Mouse (Mus musculus) brain, embryonic 14.5 days (tissue): ENCODE data around the gene Homer1. TPM values are rescaled to one million over a fixed set of nuclear protein-coding genes. Genes with fewer than 3 reads are reported as not detected.

ENCODE experiments used
- DNase-seq: peaks from one replicate; pipeline ENCODE4 v3.0.0-alpha.2; 2011; ENCODE audit warnings: low read depth
- CTCF ChIP-seq: fragments of 200-500 bp; IDR thresholded peaks from 2 replicates; pipeline ENCODE4 v1.5.1; 2012; ENCODE audit warnings: inconsistent platforms, mild to moderate bottlenecking, moderate library complexity, borderline replicate concordance; ENCODE audit not compliant: insufficient read depth, insufficient read length; ENCODE audit errors: extremely low read depth
- POLR2A ChIP-seq: fragments of 200-500 bp; IDR thresholded peaks from 2 replicates; pipeline ENCODE4 v1.6.1; 2012; ENCODE audit warnings: mild to moderate bottlenecking, inconsistent platforms, borderline replicate concordance; ENCODE audit not compliant: poor library complexity, insufficient read depth, insufficient read length, severe bottlenecking; ENCODE audit errors: extremely low read depth
- polyA plus RNA-seq: library from polyadenylated mRNA; depleted of rRNA; stranded (reverse); fragments of >200 nt; gene quantifications from 2 replicates; pipeline ENCODE4 v1.2.3, GENCODE M21; 2012; rRNA removed

The Homer1 gene
- 18.7 and 21.4 TPM in 2 replicates for polyA plus RNA-seq

DNA sequence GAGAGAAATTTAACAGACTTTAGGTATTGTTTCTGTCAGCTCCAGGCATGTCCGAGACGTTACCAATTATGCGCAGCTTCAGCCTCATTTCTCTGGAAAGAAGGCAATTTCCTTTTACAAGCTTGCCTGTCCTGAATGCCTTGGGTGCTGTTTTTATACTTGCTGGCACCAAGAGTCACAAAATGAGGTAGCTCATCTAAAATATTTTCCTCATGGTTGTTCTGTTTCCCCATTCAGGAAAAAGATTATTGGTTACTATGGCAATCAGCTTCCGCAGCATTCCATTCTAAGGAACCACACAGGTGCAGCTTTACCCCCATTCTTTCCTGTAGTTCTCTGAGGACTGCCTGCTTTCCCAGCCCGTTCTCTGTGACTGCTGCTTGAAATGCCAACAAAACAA lies at the start of gene Homer1:
Gene Homer1 (plus strand): TSS at position 320 of the 400 bp plus-strand sequence.
- no peak for DNase-seq
- no peak for TF ChIP-seq POLR2A
- no peak for TF ChIP-seq CTCF

DNA sequence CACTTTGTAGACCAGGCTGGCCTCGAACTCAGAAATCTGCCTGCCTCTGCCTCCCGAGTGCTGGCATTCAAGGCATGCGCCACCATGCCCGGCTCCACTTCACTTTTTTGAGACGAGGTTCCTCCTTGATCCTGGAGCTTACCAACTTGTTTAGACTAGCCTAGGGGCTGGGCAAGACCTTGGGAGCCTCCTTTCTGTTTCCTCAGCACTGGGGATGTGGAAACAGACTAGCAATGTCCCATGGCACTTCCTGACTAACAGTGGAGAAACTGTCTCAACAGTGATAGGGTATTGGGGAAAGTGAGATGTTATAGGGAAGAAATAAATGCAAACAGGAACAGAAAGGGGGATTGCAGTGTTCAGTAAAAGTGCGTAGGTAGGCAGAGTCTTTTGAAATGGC lies 47.7 kb upstream of the Homer1 start:
- no peak for DNase-seq
- TF ChIP-seq POLR2A (no peak), CTCF (no peak)

DNA sequence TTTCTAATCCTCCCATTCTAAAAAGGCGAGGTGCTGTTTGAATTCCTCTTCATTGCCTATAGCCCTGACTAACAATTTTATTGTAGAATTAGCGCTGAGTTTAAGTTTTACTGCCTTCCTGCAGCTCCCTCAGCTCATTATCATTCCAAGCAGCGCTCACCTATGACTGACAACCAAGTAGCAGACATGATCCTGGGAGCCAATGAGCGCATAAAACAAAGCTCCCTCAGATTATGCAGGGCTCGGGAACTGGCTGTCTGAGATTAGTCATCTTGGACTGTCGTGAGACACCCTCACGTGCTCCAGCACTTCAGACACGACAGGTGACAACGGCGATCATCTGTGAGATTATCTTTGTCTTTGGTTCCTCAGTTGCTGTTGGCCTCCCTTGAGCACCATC lies 47.3 kb upstream of the Homer1 start:
- DNase-seq, result peak; percentile 35
- TF ChIP-seq CTCF (no peak), POLR2A (no peak)

DNA sequence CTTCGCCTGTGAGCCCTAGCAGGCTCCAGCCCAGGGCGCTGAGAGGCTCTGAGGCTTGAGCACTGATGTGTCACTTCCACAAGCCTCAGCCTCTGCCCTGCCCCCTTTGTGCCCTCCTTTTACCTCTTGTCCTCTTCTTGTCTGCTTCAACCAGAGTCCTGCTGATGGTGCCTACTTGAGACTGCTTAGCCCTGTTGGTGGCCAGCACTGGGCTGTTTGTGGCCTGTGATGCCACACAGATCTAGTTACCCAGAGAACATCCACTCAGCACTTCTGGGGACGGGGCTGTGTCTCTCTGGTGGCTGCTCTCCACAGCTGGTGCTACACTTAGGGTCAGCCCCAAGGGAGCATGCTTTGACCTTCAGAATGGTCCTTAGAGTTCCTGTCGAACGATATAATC lies 46.5 kb upstream of the Homer1 start:
- TF ChIP-seq CTCF (no peak), POLR2A (no peak)
- DNase-seq, result no peak

DNA sequence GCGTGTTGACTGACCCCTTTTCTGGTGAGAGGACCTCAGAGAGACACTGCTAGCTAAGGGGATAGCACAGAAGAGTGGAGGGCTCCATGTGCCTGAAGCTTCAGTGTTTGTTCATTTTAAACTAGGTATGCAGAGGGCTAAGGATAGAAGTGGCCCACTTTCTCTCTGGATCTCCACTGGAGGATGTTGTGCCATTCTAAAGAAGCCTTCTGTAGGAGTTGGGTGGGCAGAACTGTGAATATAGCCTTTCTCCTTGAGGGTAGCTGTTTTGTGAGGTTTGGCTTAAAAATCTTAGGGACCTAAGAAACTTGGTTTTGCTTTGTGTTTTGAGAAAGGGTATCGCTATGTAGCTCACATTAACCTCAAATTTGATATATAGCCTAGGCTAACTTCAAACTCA lies 32.3 kb upstream of the Homer1 start:
- TF ChIP-seq POLR2A (no peak), CTCF (no peak)
- no peak for DNase-seq

DNA sequence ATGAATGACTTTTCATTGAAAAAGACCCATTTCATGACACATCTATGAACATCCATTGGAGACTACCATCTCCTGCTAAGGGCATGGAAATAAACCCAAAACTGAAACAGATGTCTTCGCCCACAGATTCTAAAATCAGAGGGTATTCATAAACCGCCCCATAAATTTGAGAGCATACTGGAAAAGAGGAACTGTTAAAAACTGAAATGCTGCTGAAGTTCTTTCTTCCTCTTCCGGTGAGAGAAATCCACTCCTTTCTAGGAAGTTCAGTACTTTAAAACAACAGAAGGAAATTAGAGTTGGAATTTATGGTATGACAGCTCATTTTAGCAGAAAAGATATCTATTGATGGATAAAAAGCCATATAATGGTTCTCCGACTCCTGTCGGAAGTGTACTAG lies 1.1 kb downstream of the Homer1 start:
- TF ChIP-seq POLR2A, result no peak
- TF ChIP-seq CTCF, result no peak
- no peak for DNase-seq

DNA sequence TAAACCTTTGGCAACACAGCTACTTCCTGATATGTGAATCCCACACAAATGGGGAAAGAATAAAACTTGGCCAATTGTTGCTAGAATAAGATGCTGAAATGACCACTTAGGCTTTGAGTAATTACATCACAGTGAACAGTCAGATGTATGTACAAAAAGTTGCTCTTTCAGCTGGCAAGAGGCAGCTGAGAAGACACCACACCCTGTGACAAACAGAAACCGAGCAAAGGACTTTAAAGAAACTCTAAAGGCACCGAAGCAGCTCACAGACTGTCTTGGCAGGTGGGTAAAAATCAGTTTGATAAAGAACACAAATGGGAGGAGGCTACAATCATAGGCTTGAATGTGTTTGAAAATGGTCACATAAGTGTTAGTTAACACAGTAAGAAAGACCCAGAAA lies 1.6 kb downstream of the Homer1 start:
- TF ChIP-seq POLR2A (no peak), CTCF (no peak)
- no peak for DNase-seq

DNA sequence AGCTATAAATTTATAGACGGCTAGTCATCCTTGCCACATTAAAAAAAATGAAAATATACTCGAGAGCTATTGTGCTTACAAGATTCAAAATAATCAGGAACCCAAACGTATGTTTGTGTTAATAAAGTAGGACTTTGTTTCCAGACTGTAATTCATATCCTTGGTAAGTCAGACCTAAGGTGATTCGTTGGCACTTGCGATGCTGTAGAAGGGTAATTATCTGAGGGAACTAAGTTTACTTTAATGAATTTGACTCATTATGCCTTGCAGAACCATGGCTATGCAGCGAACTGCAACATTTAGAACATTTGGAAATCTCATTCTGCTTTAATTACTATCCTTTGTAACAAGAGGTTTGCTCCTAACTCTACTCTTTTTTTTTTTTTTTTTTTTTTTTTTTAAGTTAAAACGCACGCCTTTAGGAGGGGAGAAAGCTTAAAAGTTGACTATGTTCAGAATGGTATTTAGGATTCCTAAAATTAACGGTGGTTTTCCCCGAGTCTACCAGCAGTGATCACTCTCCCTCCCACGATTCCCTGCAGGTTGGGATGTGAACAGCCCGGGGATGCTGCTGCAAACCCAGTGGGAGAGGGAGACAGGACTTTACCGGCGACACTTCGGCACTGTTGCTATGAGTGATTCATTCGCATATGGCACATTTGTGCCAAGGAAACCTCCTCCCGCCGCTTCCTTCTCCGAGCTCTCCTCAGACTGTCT lies 3.6 kb downstream of the Homer1 start:
- no peak for DNase-seq
- TF ChIP-seq POLR2A (no peak), CTCF (peak; percentile 30; the same call in 1 of the 2 replicates)

DNA sequence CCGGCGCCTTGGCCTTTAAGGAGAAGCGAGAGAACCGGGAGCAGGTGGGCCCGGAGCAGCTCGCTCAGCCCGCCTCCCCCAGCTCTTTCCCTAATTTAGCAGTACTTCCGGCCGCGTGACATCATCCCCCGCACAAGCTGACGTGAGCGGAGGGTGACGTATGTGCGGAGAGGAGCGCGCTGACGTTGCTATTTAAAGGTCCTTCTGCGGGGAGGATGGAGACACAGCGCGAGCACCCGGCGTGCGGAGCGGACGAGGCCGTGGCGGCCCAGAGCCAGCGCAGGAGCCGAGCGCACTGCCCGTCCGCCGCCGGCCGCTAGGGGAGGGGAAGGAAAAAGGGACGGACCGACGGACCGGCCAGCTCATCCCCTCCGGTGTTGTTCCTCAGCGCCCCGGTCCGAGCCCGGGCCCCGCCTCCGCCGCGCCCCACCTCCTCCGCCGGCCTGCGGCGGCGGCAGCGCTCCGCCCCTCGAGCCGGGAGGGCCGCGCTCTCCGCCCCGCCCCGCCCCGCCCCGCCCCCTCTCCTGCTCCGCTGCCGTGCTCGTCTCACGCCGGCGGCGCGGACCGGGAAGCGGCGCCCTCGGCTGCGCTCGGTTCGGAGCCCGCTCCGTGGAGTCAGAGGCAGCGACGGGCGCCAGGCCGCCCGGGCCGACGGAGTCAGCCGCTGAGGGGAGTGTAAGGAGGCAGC lies 4.3 kb downstream of the Homer1 start:
- TF ChIP-seq POLR2A (peak; percentile 95), CTCF (peak; percentile 45; the same call in 1 of the 2 replicates)
- DNase-seq, result peak; percentile 99

DNA sequence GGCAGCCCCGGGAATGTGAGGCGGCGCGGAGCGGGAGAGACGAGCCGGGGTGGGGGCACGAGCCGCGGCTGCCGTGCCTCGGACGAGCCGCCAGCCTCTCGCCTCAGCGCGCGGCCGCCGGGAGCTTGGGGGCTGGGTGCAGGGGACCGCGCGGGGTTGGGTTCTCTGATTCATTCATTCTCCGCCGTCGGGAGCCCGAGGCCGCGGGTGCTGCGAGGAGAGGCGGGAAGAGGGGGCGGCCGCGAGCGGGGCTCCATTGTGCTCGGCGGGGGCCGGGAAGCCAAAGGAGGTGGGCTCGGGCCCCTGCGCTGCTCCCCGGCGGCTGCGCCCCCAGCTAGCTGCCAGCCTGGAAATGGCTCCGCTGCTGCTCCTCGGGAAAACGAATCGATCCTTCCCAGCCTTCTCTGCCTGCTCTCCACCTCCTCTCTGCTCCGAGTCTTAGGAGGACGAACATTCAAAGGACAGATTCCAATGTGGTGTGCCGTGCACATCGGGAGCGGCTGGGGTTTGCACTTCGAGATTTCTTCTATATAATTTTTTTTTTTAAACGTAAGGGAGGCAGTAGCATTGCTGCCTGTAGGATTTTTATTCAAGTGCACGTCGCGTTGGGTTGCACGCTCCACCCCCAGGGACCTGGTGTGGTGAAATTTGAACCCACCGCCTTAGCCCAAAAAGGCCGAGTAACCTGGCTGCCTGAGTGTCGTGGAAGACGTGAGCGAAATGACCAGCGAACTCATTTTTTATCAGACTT lies 5.0 kb downstream of the Homer1 start:
- no peak for TF ChIP-seq POLR2A
- TF ChIP-seq CTCF, result no peak
- peak; percentile 74 for DNase-seq

DNA sequence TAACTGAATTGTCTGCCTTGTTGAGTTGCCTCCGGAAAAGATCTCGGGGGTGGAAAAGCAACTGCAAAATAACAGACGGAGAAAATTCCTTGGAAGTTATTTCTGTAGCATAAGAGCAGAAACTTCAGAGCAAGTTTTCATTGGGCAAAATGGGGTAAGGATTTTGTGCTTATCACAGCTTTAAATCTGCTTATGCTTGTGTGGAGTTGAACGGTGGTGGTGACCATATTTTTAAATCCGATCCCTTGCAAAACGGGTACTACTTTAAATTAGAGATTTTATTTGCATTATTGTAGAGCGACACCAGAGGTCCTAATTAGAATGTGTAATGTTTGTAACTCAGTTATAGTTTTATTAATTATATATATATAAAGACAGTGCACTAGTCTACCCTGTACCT lies 5.7 kb downstream of the Homer1 start:
- TF ChIP-seq CTCF (no peak), POLR2A (no peak)
- no peak for DNase-seq

DNA sequence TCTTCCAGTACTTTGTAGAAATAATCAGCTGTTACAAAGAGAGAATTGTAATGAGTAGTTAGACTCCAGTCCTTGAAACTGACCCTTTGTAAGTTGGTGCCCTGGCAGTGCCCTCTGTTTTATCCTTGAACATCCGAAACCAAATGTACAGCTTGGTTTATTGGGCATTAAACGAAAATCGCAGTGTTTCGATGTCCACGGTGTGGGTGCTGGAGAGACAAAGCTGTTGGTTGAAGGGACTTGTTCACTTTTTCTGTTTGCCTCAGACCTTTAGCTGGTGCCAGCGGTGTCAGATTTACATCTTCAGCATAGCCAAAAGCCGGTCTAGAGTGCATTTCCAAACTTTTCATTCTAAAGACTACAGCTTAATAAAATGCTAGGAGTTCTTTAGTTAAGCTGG lies 6.2 kb downstream of the Homer1 start:
- TF ChIP-seq POLR2A, result no peak
- no peak for TF ChIP-seq CTCF
- peak; percentile 47 for DNase-seq

DNA sequence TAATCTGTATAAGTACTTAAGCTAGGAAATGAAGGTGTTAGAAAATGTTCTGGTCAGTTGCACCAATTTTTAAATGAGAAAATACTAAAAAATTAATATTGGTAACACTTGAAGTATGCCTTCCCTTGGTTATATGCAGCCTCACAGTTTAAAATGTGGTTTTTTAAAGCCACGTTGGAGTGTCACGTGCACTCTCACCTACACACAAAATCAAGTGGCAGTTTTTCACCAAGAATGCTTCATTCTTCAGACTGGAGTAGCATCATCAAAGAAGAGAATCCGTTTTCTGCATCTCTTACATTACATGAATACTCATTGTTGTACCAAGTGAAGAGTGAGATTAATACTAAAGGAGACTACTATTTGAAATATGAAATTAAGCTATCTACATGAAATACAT lies 7.1 kb downstream of the Homer1 start:
- no peak for TF ChIP-seq CTCF
- no peak for DNase-seq
